Mouse (Mus musculus): Measurements from ENCODE around the gene Tsnax.
A peak's percentile ranks its signal among the peaks of the same experiment; 100 is the strongest.

Gene Tsnax

GRCm38 (mm10) chr8:125012695-125013627, at the start of gene Tsnax:
Tsnax (plus strand) TSS chr8:125012997.
- DNase-seq (ENCODE audit: low spot score in 2 of 2): peak; percentile 91 to 94

GRCm38 (mm10) chr8:124963246-124963645, 49.6 kb upstream of the Tsnax start:
- no peak for DNase-seq (ENCODE audit: low spot score in 2 of 2)

GRCm38 (mm10) chr8:124964966-124965365, 47.8 kb upstream of the Tsnax start:
- DNase-seq (ENCODE audit: low spot score in 2 of 2): no peak

GRCm38 (mm10) chr8:124970312-124970933, 42.4 kb upstream of the Tsnax start:
- no peak for DNase-seq (ENCODE audit: low spot score in 2 of 2)

GRCm38 (mm10) chr8:124973221-124973620, 39.6 kb upstream of the Tsnax start:
- no peak for DNase-seq (ENCODE audit: low spot score in 2 of 2)

GRCm38 (mm10) chr8:124974254-124974653, 38.5 kb upstream of the Tsnax start:
- no peak for DNase-seq (ENCODE audit: low spot score in 2 of 2)

GRCm38 (mm10) chr8:124976211-124976610, 36.6 kb upstream of the Tsnax start:
- DNase-seq (ENCODE audit: low spot score in 2 of 2): no peak

GRCm38 (mm10) chr8:124978026-124978425, 34.8 kb upstream of the Tsnax start:
- no peak for DNase-seq (ENCODE audit: low spot score in 2 of 2)

- DNase-seq (ENCODE audit: low spot score in 2 of 2): no peak
Observed at GRCm38 (mm10) chr8:124980036-124980435, 32.8 kb upstream of the Tsnax start.

- DNase-seq (ENCODE audit: low spot score in 2 of 2): no peak
Observed at GRCm38 (mm10) chr8:124980828-124981227, 32.0 kb upstream of the Tsnax start.

GRCm38 (mm10) chr8:124990923-124991667, 21.7 kb upstream of the Tsnax start:
- DNase-seq (ENCODE audit: low spot score in 2 of 2): no peak

GRCm38 (mm10) chr8:124991668-124991926, 21.2 kb upstream of the Tsnax start:
- DNase-seq (ENCODE audit: low spot score in 2 of 2): no peak

- peak in 1 of 2 experiments; percentile 29 for DNase-seq (ENCODE audit: low spot score in 2 of 2)
Observed at GRCm38 (mm10) chr8:124995776-124996175, 17.0 kb upstream of the Tsnax start.

- no peak for DNase-seq (ENCODE audit: low spot score in 2 of 2)
Observed at GRCm38 (mm10) chr8:125024085-125024484, 11.3 kb downstream of the Tsnax start.

- no peak for DNase-seq (ENCODE audit: low spot score in 2 of 2)
Observed at GRCm38 (mm10) chr8:125027211-125027610, 14.4 kb downstream of the Tsnax start.

GRCm38 (mm10) chr8:125028841-125029240, 16.0 kb downstream of the Tsnax start:
- DNase-seq (ENCODE audit: low spot score in 2 of 2): no peak

- DNase-seq (ENCODE audit: low spot score in 2 of 2): no peak
Observed at GRCm38 (mm10) chr8:125031276-125031675, 18.5 kb downstream of the Tsnax start.

- DNase-seq (ENCODE audit: low spot score in 2 of 2): peak; percentile 65 to 73
Observed at GRCm38 (mm10) chr8:125034669-125035068, 21.9 kb downstream of the Tsnax start.

GRCm38 (mm10) chr8:125037081-125037480, 24.3 kb downstream of the Tsnax start:
- DNase-seq (ENCODE audit: low spot score in 2 of 2): no peak

GRCm38 (mm10) chr8:125038731-125039130, 25.9 kb downstream of the Tsnax start:
- no peak for DNase-seq (ENCODE audit: low spot score in 2 of 2)

GRCm38 (mm10) chr8:125040587-125041375, 28.0 kb downstream of the Tsnax start:
- DNase-seq (ENCODE audit: low spot score in 2 of 2): no peak

- DNase-seq (ENCODE audit: low spot score in 2 of 2): peak in 1 of 2 experiments; percentile 29
Observed at GRCm38 (mm10) chr8:125041496-125041895, 28.7 kb downstream of the Tsnax start.
